Mouse (Mus musculus): Measurements from ENCODE around the gene Neurod2. TPM values are rescaled to one million over a fixed set of nuclear protein-coding genes. Genes with fewer than 3 reads are reported as not detected.
A peak's percentile ranks its signal among the peaks of the same experiment; 100 is the strongest.

Neurod2 gene
- not detected for total RNA-seq (2021)
- long read RNA-seq, experiment 1 = 0 reads
- long read RNA-seq, experiment 2 = 0 reads

DNA sequence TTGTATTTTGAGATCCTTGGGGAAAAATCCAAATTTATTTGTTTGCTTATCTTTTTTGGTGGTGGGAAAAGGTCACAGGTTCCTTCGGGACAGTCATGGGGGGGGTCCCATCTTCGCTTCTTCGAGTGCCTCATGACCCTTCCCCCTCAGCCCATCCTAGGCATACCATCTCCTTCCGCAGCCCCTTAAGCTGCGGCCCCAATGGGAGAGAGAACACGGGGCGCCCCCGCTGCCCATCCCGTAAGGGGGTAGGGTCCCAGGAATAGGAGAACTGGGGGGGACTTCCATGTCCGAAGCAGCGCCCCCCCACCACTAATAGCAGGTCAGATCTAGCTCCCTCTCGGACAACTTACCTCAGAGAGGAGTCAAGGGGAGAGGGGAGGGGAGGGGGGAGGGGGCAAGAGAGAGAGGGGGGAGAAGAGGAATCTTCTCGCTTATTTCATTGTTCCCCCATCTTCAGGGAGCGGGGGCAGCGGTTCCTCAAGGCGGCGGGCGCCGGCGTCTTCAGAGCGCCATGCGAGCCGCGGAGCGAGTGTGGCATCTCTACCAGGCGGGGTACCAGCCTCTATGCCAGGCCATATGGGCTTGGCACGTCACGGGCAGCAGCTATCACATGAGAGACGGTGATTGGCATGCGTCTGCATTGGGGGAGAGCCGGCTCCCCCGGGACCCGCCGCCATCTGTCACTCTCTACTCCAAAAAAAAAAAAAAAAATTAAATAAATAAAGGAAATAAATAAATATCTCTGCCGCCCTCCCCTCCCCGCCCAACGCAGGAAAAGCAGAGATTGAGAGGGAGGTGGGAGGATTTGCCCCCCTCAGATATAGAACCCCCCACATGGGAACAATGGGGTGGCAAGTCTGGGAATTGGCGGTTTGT is at the start of gene Neurod2:
Gene Neurod2, minus strand, starts transcription at position 568 of the 879 bp plus-strand sequence.
- no peak for DNase-seq

DNA sequence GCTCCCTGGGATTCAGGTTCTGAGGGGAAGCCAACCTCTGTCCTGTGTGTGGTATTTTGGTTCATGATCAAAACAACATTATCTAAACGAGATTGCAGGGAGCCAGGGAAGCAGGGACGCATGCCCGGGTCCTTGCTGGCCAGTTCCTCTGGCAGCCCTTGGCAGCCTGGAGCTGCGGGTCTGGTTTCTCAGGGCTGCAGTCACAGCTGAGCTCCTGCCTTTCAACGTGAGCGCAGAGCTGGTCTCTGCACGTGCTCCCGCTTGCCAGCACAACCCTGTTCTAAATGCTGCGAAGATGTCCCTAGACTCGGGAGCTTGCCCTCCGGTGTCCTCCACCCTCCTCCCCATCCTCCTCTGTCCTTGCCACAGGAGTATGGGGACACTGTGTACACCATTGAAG is 48.3 kb upstream of the Neurod2 start:
- DNase-seq = peak; percentile 84

DNA sequence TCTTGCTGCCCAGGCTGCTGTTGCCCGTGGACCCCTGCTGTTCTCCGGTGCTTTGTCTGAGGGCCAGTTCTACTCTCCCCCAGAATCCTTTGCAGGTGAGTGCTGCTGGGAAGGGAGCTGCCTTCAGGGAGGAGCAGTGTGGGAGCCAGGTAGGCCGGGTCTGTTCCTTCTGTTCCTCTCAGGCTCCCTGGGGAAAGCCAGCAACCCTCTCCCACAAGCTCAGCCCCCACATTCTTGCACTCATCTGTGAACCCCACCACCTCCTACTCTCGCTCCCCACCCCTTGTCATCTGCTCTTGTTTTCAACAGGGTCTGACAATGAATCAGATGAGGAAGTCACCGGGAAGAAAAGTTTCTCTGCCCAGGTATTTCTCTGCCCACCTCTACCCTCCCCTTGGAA is 47.3 kb upstream of the Neurod2 start:
- DNase-seq = no peak

DNA sequence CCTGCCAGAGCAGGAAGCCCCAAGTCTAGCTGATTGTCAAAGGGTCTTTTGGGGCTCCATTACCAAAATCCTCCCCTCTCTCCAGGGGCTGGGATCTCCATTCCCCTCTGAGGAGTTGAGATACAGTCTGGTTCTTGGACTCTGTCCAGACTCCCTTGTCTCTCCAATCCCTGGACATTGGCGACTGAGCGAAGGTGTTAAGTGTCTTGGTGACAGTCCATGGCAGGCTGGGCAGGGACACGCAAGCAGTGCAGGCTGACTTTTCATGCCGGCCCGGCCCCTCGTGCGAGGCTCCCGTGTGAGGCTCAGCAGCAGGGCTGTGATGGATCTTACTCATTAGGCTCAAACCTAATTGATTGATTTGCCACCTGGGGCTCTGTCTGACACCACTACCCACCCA is 44.8 kb upstream of the Neurod2 start:
- no peak for DNase-seq

DNA sequence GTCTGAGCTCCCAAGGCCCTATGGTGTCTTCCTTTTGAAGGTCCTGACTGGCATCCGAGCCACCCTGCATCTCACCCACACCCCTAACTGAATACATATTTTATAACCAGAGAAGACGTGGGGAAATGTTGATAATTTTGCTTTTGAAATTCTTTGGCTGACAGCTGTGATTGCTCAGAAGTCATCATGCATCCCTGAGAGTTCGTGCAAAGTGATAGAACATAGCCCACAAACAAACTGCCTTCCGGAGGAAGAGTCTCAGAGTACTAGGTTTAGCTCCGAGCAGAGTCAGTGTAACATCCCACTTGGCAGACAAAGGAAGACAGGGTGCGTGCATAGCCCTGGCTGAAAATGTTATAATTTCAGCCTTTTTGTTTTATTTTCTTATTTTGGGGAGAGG is 43.8 kb upstream of the Neurod2 start:
- DNase-seq = no peak

DNA sequence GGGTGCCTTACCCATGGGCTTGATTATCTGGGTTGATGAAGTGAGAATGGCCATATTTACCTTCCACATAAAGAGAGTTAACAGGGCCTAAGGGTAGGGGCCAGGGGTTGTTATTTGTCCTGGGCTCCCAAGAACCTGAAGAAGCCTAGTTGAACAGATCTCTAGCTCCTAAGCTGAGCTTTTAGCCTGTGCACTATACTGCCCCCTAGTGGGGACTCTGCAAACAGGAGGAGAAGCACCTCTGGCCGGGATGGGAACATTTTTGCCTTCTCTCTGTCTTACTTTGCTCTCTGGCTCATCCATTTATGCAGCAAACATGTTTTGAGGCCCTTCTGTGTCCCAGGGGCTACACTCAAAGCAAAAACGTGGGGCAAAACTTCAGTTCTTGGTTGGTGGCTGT is 43.0 kb upstream of the Neurod2 start:
- DNase-seq = no peak

DNA sequence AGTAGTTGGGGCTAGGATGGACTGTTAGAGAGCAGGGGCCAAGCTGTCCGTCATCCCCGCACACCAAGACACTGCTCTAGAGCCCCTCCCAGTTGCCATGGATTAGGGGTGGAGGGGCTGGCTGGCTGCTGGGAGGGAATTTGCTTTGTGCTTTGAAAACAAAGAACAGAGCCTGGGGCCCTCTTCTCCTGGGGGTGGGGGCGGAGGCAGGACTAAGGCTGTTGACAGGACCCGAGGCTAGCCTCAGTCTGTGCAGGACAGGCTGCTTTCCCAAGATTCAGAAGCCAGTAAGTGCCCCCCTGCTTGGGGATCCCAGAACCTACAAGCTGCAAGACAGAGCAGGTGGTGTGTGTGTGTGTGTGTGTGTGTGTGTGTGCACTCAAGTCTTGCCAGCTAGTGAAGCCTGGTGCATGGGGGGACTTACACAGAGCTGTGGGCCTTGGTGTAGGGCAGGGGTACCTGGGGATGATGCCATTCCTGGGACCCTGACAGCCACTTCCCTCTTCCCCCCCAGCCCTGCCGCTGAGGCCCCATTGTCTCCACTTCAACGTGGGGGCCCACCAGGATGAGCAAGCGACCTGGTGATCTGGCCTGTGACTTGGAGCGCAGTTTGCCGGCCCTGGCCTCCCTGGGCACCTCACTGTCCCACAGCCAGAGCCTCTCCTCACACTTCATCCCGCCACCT is 42.2 kb upstream of the Neurod2 start:
- DNase-seq = no peak

DNA sequence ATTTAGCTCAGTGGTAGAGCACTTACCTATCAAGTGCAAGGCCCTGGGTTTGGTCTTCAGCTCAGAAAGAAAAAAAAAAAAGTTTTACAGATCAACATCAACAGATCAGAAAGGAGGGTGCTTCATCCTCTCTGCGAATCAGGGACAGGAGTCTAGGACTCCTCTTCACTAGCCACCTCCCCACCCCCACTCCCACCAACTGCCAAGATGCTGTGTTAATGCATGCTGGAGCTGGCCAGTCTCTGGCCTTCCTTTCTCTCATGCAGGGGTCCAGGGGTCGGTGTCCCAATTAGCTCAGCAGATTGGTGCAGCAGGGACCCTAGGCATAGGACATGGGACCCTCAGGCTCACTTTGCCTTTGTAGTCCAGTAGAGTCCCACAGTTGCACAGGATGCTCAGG is 41.1 kb upstream of the Neurod2 start:
- no peak for DNase-seq

DNA sequence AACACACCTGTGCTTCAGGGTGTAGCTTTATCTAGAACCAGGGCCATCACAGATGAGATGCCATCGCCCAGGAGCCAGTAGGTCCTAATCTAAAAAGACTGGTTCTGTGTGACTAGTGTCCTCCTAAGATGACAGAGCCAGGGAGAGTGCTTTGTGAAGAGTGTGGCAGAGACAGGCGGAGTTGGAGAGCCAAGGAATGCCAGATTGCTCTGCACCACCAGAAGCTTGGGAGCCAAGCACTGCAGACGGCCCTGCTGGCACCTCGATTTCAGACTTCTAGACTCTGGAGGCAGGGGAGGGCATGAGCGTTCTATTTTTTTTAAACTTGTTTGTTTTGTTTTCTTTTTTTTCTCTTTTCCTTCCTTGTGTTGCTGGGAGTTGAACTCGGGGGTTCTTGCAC is 39.9 kb upstream of the Neurod2 start:
- DNase-seq = no peak

DNA sequence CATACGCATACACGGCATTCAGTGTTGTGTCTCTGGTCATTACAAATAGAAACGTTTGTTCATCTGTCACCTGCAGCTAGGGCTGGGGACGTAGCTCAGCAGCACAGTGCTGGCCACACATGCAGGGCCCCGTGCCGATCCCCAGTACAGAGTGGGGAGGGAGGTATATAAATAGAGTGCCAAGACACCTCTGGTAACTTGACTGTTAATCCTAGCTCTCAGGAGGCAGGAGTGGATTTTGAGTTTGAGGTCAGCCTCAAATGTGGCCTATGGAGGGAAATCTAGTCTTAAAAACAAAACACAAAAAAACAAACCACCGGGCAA is 38.4 kb upstream of the Neurod2 start:
- no peak for DNase-seq

DNA sequence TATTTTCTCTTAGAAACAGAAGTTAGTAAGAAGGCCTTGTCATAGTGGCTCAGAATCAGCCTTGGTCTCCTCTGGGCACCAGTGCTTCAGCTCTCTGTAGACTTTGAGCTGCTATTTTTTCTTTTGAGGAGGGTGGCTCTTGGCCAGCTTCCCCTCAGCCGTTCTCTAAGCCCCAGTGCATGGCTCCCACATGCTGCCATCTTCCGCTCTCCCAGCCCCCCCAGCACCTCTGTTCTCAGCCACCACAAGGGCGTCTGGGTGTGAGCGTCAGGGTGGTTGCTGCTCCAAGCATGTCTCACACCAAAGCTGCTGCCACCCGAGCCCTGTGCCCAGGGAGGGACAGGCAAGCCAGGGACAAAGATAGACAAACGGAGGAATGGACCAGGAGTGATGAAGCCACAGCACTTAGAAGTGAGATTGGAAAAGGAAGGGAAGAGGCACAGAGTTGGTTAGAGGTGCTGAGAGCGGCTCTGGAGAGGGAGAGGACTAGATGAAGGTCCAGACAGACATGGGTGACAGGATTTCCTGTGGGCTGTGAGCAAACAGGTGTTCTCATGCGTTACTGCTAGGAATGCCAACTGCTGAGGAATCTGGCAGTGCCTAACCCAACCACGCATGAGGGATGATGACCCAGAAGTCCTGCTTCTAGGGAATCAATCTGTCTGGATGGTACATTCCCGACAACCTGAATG is 37.9 kb upstream of the Neurod2 start:
- DNase-seq = no peak

DNA sequence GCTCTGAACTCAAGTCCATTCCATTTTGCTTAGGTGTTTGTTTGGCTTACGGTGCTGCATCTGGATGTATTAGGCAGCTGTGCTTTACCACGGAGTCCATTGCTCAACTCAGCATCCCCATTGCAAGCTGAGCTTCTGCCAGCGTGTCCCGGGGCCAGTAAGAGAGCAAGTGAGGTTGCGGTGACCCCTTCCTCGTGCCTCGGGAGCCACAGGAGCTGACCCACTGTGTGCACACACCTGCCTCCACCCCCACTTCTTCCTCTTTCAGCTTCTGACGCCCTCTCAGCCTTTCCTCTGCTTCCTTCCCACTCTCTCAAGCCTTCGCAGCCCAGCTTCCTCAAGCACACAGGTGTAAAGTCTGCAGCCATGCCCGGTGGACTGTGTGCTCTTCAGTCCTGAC is 36.8 kb upstream of the Neurod2 start:
- no peak for DNase-seq

DNA sequence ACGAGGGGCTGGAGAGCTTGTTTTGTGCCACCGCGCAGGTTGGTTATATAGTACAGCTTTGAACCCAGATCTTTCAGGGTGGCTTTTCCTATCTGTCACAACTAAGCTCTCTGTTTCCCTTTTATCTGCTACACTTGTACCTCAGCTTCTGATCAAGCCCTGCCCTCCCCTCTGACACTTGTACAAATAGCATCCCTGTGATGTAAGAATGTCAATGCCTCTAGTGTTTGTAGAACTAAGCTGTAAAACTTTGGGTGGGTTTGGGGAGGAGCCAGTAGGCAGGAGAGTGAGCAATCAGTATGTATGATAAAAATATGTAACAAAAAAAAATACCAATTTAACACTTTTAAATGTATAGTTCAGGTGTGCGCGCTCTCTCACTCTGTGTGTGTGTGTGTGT is 35.0 kb upstream of the Neurod2 start:
- DNase-seq = no peak

DNA sequence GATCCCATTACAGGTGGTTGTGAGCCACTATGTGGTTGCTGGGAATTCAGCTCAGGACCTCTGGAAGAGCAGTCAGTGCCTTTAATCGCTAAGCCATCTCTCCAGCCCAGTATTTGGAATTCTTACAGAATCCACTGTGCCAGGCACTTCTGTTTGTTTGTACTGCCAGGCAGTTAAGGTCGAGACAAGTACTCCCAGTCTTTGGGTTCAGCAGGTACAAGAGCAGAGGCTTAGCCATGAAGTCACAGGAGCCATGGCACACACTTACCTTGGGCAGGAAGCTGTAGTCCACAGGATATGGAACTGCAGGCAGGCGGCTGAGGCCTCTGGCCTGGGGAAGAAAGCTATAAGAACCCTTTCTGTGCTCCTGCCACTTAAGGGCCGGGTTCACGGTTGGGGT is 34.4 kb upstream of the Neurod2 start:
- no peak for DNase-seq

DNA sequence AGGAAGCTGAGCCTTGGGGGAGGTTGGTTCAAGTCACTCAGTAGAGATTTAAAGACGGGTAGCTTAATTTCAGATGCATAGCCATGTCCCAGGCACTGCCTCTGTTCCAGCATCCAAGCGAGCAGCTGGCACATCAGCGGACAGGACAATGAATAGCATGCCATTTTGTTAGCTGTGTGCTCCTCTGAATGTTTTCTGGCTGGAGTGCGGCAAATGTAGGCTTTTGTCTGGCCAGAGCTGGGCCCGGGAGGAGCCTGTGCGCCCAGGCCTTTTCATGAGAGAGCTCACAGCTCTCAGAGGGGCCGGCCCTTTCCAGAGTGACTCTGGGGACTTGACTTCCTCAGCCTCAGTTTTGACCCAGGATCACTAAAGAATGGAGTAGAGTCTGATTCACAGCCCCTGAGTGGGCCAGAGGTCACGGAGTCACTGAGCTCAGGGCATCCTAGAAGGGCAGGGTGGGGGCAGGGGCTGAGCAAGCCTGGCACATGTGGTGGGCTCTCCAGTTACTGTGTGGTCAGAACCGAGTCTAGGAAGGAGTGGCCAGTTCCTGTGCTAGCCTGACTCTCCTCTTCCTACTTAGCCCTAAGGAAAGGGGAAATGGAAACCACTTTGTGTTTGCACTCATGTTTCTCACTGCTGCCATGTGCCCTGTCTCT is 31.5 kb upstream of the Neurod2 start:
- DNase-seq = no peak

DNA sequence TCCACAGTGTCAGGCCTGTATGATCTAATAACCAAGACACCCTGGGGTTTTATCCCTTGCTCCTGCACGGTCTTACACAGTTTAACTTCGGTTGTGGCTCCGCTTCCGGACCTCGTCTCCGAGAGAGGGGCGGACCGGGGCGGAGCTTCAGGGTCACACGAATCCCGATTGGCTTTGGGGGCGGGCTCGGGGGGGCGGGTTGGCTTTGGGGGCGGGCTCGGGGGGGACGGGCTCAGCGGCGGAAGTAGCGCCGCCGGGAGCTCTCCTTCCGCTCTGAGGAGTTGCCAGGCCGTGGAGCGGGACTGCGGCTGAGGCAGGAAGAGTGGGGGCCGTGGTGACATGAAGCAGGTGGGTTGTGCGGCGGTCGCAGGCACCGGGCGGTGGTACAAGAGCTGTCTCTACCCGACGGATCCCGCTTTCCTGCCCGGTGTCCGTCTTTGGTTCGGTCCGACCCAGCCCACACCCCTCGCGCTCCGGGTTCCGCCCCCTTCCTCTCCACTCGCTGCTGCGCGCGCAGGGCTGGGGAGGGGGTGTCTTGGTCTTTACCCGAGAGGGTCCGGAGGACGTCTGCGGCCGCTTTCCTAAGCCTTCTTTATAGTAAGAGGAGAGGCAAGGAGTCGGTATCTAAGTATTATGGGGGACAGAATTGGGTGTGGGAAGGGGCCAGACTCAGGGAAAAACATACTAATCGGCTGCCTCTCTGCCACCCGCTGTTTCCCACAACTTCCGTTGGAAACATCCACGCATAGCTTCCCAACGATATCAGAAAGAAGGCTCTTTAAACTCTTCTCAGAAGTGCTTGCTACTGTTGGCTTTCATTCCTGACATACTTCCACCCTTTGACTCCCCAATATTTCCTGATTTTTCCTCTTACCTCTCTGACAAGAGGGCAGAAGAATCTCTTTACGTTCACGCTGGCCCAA is 29.0 kb upstream of the Neurod2 start, which contains the start of gene Stard3:
Gene Stard3, plus strand, starts transcription at position 208 of the 923 bp plus-strand sequence.
- peak; percentile 89 for DNase-seq

DNA sequence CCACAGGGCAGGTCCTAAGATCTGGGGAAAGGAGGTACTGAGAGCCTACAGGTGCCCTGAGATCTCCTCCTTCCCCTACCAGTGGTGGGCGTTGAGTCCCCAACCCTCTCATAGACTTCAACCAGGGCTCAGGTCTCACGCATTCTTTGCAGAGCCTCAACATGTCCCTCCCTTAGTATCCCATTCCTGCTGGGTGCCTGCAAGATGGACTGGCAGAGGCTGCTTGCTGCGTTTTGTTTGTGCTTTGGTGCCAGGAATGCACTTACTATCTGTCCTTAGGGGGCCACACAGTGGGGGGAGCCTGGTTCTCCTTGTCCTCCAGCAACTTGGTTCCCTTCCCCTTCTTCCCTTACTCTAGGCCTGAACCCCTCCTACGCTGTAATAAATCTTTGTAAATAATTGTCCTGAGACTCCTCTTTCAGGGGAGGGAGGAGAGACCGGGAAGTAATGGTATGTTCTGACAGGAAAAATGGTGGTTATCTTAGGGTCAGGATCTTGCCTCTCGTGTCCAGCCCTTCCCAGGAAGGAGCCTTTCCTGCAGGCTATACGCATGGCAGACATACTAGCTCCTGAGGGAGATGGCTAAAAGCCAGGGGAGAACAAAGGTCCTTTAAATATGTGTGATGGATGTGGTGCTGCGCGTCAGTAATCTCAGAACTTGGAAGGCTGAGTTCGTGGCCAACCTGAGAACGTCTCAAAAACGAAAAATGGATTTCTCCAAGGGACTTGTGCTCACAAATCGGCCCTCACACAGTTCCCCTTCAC is 28.1 kb upstream of the Neurod2 start:
- no peak for DNase-seq

DNA sequence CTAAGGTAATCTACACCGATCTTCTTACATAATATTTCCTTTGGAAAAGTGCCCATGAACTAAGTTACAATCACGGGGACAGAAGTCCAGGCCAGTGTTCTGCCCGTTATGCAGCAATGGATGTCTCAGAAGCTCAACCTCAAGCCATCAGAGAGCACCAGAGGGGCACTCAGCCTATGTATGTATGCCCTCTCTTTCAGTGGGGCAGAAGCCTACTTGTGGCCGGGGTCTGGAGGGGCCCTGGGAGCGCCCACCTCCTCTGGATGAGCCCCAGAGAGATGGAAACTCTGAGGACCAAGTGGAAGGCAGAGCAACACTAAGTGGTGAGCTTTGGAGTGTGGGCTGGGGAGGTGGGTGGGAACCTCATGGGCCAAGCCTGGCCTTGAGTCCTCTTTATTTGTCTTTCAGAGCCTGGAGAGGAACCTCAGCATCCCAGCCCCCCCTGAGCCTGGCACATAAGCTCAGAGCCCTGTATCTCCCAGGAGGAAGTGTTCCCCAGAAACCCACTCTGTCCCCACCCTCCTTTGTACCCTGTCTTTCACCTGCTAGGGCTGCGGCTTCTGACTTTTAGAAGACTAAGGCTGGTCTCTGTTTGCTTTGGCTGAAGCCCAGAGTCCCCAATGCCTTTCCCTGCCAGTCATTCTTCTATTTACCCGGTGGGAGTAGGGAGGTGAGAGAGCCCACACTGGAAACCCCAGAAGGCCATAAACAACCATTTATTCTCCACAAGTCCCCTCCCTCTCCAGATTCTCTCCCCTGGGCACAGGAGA is 27.4 kb upstream of the Neurod2 start:
- DNase-seq = no peak

DNA sequence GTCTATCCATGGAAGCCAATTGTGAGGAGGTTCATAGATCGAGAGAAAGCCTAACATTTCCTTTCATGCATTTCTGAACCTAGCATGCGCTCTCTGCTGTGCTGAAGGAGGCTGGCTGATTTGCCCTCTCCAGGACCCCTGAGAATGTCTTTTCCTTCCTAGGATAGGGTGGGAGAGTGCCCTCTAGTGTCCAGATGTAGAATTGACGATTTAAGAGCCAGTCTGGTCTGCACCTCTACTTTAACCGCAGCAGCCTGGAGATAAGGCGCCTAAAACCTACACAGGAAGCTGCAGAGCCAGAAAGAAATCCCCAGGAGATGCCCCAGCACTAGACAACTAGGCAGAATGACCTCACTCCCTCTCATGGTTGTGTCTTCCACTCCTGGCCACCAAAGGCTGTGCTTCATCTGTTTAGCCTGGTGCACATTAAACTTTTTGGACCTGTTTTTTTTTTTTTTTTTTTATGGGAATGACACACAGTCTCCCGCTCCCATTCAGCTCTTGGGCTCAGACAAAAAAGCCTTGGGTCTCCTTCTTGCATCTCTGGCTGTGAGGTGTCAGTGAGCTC is 26.4 kb upstream of the Neurod2 start:
- no peak for DNase-seq

Measured in gastrocnemius, postnatal 25 days (tissue).